Mouse (Mus musculus): ENCODE measurements around the gene Ppp3ca. TPM values are rescaled to one million over a fixed set of nuclear protein-coding genes. Genes with fewer than 3 reads are reported as not detected.
A peak's percentile ranks its signal among the peaks of the same experiment; 100 is the strongest.

The Ppp3ca gene
- total RNA-seq, 2 experiments from 2014 or later = 47.8 to 48.3 TPM

- intact Hi-C loops (cut with DNase I) = no loop called here
- DNase-seq = no peak
Measured at GRCm38 (mm10) chr3:136874566-136874965, 204.6 kb downstream of the Ppp3ca start.

GRCm38 (mm10) chr3:136887741-136888140 is 217.8 kb downstream of the Ppp3ca start:
- no peak for DNase-seq
- intact Hi-C loops (cut with DNase I) = no loop called here

GRCm38 (mm10) chr3:136892140-136892539 is 222.2 kb downstream of the Ppp3ca start:
- intact Hi-C loops (cut with DNase I) = loop anchor here (5.0 kb wide), 1 partner anchor 95 kb away; no protein-coding TSS in a partner anchor

DNA sequence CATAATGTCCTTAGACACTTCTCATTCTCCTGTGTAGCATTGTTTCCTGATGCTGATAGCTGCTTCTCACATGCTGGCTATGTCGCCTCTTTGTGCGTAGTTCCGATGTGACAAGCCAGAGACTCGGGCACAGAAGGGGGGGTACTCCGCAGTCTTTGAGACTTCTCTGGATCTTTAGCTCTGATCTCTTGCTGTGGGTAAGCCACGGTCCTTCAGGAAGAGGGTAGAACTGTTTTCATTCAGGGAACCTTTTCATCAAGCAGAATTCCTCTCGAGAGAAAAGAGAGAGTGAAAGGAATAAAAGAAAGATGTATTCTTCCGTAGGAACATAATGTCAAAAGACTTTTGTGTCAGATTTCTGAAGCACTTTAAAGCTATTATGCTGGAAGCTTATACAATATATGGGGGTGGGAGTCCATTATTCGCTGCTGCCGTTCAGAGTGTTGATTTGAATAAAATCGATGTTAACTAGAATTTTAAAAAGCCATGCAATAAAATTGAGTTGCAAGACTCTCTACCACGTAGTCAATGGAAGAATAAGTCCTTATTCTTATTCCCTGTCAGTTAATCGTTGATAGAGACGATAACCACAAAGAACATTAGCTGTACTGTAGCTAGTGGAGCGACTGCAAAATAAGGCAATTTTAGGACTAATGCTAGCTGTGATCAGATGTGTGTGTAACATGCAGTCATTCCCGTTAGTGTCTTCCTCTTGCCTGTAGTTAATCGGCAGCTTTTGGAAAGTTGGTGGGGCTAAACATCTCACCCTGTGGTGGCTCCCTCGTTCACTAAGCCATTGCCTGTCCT is 223.9 kb downstream of the Ppp3ca start:
- no peak for DNase-seq
- intact Hi-C loops (cut with DNase I) = loop anchor here (5.0 kb wide), 1 partner anchor 96 kb away; no protein-coding TSS in a partner anchor

More at GRCm38 (mm10) chr3:136892140-136892539, 222.2 kb downstream of the Ppp3ca start:
- DNase-seq = no peak

GRCm38 (mm10) chr3:136895498-136895897 is 225.6 kb downstream of the Ppp3ca start:
- intact Hi-C loops (cut with DNase I) = no loop called here
- DNase-seq = peak in 1 of 2 experiments; percentile 38

DNA sequence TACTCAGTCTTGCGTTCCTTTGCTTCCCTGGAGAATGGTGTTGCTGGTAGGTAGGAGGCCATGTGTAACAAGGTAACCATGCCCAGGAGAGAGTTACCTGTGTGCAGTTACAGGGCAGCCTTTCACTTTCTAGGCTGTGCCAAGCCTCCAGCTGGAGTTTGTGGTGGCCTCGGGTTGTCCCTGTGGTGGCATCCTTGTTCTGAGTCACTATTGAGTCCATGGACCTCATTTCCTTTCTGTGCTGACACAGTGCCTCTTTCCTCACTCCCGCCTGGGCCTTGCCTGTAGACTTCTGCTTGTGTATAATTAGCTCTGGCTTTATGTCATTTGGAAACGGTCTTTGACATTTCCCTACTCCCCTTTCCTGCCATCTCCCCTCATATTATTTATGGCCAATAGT is 226.4 kb downstream of the Ppp3ca start:
- DNase-seq = no peak
- intact Hi-C loops (cut with DNase I) = no loop called here

- no peak for DNase-seq
- intact Hi-C loops (cut with DNase I) = loop anchor here (5.0 to 10.0 kb wide), 2 partner anchors 232 to 455 kb away; no protein-coding TSS in a partner anchor
Measured at GRCm38 (mm10) chr3:136899744-136900143, 229.8 kb downstream of the Ppp3ca start.

- intact Hi-C loops (cut with DNase I) = loop anchor here (5.0 to 10.0 kb wide), 2 partner anchors 234 to 456 kb away; no protein-coding TSS in a partner anchor
- no peak for DNase-seq
Measured at GRCm38 (mm10) chr3:136900986-136901385, 231.1 kb downstream of the Ppp3ca start.

GRCm38 (mm10) chr3:136902776-136903175 is 232.9 kb downstream of the Ppp3ca start:
- DNase-seq = no peak
- intact Hi-C loops (cut with DNase I) = loop anchor here (5.0 to 10.0 kb wide), 2 partner anchors 235 to 458 kb away; no protein-coding TSS in a partner anchor

DNA sequence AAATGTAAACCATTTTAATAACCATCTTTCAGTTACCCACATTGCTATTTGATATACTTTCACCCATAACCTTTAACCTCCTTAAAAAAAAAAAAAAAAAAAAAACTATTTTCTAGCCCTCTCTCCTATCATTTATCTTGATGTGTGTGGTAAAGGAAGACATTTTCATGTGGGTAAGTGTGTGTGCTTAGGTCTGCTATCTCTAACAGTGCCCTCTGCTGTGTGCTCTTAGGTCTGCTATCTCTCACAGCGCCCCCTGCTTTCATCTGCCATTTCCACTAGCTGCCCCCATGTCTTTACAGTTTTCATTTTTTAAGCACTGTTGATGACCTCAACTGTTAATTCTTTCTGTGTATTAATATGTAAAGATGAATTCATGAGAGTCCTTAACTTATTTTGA is 235.7 kb downstream of the Ppp3ca start:
- DNase-seq = peak in 1 of 2 experiments; percentile 16
- intact Hi-C loops (cut with DNase I) = loop anchor here (10.0 kb wide), 1 partner anchor 461 kb away; no protein-coding TSS in a partner anchor

DNA sequence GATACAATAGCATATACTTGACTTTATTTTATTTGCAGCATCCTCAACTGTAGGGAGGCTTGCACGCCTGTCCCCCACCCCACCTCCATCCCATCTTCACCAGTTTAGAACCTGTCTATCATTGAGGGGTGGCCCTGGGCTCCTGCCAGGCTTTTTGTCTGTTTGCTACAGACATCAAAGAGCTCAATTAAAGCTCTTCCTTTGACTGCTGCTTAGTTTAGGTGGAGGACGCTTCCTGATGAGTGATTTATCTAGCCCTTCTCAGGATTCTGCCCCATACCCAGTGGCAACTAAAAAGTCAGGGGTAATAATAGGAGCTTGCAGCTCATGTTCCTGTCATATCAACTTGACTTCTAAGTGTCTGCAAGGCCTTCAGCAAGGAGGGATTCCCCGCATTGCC is 239.6 kb downstream of the Ppp3ca start:
- no peak for DNase-seq
- intact Hi-C loops (cut with DNase I) = loop anchor here (10.0 kb wide), 1 partner anchor 465 kb away; no protein-coding TSS in a partner anchor

GRCm38 (mm10) chr3:136911276-136911675 is 241.4 kb downstream of the Ppp3ca start:
- no peak for DNase-seq
- intact Hi-C loops (cut with DNase I) = no loop called here

DNA sequence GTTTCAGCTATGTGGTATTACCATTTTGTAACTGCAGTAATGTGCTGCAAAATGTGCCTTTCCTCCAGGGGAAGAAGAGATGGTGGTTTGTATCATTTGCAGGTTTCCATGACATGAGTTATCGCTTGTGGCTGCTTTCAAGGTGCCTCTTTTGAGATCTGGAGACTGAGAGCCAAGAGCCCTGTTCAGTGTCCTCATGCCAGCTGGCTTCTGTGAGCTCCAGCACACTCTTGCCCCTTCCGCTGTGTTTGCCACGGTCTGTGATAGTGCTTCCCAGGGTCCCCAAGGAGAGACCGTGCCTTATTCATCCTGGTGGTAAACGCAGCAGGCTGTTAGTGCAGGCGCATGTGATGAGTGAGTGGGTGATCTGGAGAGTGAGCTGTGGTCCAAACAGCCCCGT is 247.2 kb downstream of the Ppp3ca start:
- intact Hi-C loops (cut with DNase I) = no loop called here
- DNase-seq = no peak

GRCm38 (mm10) chr3:136933071-136933470 is 263.1 kb downstream of the Ppp3ca start:
- intact Hi-C loops (cut with DNase I) = no loop called here
- DNase-seq = no peak

DNA sequence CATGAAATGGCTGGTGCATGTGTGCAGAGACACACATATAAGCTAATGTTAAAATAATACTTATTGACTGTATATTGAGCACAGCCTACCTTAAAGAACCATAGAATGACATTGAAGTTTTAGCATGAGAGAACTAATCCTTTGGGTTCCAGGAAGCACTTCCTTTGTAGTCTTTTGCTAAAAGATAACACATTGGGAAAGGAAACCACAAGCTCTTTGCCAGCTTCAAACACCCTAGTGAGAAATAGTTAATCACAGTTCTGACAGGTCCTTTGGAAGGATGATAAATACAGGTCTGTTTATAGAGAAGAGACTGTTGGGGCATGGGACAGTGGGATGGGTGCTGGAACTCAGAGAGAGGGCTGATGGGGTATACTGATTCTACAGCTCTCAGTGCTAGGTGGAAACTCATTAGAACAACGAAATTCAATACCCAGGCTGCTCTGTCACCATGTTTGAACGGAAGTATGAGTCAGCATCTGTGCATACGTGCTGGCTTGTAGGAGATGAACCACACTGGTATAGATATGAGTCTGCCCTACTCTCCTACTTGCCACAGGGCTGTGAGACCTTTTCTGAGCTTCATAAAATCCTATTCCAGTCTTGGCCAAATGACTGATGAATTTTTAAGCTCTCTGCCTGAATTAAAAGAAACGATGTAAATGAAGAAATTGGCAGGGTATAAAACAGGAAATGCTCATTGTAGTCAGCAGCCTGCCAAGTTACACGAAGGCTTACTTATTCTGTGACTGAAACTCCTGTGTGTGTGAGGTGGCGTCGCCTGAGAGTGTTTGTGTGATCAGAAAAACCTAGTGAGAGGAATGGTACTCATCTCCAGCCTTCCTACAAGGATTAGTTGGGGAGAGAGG is 271.0 kb downstream of the Ppp3ca start:
- DNase-seq = no peak
- intact Hi-C loops (cut with DNase I) = no loop called here

- DNase-seq = no peak
- intact Hi-C loops (cut with DNase I) = no loop called here
Measured at GRCm38 (mm10) chr3:136941602-136941926, 271.6 kb downstream of the Ppp3ca start.

- intact Hi-C loops (cut with DNase I) = no loop called here
Measured at GRCm38 (mm10) chr3:136945550-136945949, 275.6 kb downstream of the Ppp3ca start.

DNA sequence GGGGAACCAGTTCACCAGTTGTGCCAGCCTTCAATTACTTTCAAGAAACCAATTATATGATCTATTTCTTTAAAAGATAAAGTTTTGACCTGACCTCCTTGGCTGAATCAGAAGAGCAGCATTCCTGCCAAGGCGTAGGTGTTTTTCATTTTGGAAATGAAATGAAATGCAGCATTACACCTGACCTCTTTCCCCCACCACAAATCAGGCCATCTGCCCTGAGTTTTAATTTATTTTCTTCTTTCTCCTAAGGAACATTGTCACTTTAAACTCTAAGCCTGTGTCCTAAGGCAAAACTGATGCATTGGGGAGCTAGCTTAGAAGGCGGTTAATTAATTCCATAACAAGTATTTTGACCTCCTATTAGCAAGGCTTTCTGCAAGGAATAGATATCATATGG is 276.7 kb downstream of the Ppp3ca start:
- DNase-seq = no peak
- intact Hi-C loops (cut with DNase I) = no loop called here

More at GRCm38 (mm10) chr3:136945550-136945949, 275.6 kb downstream of the Ppp3ca start:
- no peak for DNase-seq

DNA sequence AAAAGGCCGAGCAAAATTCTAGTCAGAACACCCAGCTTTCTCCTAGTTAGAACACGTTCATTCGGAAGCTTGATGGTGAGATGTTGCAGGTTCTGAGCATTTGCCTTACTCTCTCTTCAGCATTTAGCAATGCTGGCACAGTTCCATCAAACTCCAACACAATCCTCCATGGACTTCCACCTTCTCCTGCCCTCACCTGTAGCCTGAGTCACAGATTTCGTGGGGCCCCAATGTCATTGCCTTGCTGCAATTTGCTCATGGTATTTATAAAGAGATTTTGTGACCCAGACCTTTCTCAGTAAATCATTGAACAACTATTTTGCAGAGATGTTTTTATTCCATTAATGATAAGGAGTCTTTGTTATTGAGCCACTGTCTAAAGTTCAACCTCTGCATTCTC is 278.2 kb downstream of the Ppp3ca start:
- no peak for DNase-seq

GRCm38 (mm10) chr3:136951792-136952191 is 281.9 kb downstream of the Ppp3ca start:
- intact Hi-C loops (cut with DNase I) = no loop called here
- DNase-seq = no peak

More for the DNA sequence above, 278.2 kb downstream of the Ppp3ca start:
- intact Hi-C loops (cut with DNase I) = no loop called here

GRCm38 (mm10) chr3:136952822-136953221 is 282.9 kb downstream of the Ppp3ca start:
- intact Hi-C loops (cut with DNase I) = no loop called here

More at GRCm38 (mm10) chr3:136952822-136953221, 282.9 kb downstream of the Ppp3ca start:
- DNase-seq = no peak
